Mouse (Mus musculus): ENCODE results near the gene Apol6.

DNA sequence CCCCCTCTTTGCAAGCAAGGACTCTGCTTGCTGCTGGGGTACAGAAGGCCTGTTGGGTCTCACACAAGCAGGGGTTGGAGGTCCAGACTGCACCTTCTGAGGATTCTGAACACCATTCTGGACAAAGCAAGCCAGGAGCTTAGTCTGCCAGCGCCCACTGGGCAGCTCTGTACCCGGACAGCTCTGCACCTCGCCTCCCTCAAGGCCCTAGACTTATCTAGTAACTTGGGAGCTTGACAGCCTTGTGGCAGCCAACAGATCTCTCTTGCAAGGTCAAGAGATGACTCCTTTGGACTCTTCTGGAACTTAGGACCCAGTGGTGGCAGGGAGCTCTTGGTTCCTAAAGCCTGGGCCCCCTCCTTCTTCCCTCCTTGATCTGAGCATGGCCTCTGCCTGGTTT, 17.4 kb upstream of the Apol6 start:
- TF ChIP-seq CTCF (IDR thresholded peaks at IDR 0.05) (no peak), EP300 (IDR thresholded peaks at IDR 0.05) (no peak)
